Mouse (Mus musculus) brain, embryonic 18.5 days (tissue): ENCODE results near the gene Mplkip.

Experiments
- DNase-seq: peaks from one replicate; pipeline ENCODE4 v3.0.0-alpha.2; 2012; ENCODE audit warnings: low read depth, low spot score

Mplkip gene

DNA sequence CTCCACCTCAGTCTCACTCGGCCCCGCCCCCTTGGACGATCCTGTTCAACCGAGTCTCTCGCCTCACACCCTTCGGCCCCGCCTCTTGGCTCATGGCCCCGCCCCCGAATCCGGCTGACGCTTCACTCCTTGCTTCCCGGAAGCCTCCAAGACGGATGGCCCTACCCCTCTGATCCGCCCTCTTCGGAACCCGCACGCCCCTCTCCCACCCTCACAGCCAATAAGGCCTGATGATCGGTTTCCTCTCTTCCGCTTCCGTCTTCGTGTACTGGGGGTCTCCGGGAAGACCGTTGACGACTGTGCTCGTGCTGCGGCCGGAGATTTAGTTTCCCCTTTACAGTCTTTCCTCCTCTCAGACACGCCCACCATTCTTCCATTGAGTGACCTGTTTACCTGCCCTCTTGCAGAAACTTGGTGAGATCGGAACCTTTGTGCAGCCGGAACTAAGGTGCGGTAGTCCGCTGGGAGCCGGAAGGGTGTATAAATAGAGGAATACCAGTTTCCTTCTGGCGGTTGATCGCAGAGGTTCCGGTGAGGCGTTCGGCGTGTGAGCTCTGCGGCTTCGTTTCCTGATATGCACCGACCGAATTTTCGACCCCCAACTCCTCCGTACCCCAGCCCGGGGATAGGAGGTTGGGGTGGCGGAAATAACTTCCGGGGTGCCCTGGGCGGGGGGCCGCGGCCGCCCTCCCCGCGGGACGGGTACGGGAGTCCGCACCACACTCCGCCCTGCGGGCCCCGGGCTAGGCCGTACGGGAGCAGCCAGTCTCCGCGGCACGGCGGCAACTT, at the start of gene Mplkip, which contains the start of gene Sugct:
Mplkip (plus strand) TSS at position 282 of the 789 bp plus-strand sequence.
Sugct (minus strand) TSS at position 643 of the 789 bp plus-strand sequence.
- DNase-seq, result peak; percentile 99

DNA sequence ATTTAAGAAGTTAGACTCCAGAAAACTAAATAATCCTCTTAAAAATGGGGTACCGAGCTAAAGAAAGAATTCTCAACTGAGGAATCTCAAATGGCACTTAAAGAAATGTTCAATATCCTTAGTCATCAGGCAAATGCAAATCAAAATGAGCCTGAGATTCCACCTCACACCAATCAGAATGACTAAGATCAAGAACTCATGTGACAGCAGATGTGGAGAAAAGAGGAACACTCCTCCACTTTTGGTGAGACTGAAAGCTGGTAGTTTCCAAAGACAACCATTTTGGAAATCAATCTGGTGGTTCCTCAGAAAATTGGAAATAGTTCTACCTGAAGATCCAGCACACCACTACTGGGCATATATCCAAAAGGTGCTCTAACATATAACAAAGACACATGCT, 27.6 kb upstream of the Mplkip start:
- no peak for DNase-seq

DNA sequence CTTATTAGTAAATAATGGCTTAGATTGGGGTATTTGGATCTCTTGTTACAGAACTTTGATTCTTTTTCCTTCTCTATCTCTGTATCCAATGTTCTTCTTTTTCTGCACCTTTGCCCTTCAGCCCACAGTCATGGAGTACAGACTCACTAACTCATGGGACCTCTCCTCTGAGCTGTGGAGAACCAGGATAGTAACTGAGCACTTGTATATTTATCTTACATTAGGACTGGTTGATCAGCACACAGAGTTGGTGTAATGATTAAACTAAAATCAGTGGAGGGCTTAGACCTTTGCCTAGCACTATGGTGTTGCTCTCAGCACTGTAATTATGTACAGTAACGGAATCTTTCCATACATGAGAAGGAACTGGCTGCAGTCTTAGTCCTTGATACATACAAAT, 23.9 kb upstream of the Mplkip start:
- DNase-seq, result no peak

DNA sequence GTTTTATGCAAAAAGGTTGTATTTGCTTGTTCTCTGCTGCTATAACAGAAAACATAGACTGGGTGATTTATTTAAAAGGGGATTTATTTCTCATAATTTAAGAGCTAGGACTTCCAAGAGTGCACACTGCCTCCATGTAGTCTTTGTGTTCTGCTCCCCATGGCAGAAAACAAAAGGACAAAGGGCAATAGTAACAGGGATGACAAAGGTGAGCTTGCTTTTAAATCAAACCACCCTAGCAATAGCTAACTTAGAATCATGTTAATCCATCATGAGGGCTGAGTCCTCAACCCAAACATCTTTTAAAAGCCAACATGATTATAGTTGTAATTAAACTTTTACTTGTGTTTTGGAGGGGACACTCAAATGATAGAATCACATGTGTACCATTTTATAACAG, 5.5 kb upstream of the Mplkip start:
- no peak for DNase-seq

DNA sequence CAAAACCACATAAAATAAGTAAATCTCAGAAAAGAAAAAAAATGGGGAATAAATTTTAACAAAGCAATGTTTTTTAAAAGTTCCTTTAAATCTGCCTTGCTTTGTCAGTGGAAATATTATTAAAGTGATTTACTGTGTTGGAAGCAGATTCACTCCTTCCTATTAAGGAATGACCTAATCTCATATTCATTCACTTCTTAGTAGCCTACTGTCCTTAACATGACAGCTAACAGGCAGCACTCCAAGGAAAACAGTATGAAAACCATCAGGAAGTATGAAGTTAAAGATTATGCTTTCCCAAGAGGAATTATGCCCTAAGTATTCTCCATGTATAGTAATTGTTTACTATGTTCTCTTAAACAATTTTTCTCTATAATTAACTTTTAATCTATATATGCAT, 4.3 kb upstream of the Mplkip start:
- DNase-seq, result no peak

DNA sequence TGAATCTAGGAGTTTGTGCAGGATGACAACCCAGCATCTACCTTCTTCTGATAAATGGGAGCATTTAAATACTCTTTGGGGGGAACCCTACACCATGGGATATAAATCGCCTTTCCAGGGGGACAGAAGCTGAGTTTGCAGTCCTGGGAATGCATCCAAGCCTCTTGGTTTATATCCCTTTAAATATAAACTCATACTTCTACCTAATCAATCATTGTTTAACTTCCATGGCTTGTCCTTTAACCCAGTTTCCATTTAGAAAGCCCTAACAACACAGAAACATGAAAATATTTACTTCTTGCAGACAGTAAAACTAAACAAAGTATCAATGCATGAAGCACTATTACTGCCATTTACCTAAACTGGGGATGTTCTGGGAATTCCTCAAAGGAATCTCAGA, 3.6 kb upstream of the Mplkip start:
- DNase-seq, result no peak

DNA sequence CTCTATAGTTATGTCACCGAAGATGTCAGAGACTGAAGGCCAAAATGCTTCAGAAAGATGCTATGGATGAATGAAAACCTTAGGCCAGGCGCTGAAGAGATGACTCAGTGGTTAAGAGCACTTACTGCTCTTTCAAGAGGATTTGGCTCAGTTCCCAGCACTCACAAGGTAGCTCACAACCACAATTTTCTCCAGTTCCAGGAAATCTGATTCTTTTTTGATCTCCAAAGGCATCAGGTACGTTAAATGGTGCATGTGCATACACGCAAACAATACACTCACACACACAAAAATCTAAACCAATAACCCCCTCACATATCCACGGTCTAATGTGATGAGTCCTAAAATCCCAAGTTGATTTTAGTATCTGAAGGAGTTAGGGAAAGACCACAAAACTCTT, 1.2 kb upstream of the Mplkip start:
- no peak for DNase-seq

DNA sequence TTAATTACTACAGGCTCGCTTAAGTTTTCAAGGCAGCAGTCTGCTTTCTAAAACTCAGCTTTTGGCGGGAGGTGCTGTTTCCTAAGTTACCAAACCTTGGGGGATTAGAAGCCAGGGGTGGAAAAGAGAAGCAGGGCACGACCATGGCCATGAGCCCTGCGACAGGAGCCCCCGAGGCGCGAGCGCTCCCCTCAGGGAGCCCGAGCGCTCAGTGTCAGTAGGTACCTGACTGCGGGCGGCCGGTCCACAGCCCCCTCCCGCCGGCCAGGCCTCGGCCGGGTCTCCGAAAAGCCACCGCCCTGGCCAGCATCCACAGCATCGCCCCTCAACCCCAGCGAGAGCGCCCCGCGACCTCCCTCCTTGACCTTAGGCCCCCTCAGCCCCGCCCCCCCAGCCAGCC, 578 bp upstream of the Mplkip start:
- no peak for DNase-seq

DNA sequence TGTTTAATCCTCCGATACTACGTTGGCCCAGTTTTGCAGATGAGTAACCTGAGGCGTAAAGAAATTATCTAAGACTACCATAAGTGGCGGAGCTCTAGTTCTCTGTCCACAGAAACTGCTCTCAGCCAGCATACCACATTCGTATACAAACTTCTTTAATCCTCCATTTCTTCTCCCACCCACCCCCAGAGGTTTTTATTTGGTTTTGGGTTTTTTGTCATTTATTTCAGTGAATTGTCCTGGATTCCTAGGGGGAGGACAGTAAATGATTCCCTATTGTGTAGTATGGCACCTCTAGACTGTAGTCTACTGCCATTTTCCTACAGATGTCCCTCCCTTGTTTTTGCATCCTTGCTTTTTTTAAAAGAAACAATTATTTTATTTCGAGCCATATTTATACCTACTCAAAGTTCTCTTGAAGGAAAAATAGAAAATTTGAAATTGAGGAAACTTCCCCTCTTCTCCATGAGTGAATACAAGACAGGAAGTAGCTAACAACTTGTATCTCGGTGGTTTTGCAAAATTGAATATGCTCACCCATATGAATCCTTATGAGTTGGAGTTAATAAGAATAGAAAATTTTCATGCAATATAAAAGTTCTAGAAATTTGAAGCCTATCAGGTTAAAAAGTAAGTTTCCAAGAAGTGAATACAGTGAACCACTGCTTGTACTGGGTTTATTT, 1.0 kb downstream of the Mplkip start:
- no peak for DNase-seq

DNA sequence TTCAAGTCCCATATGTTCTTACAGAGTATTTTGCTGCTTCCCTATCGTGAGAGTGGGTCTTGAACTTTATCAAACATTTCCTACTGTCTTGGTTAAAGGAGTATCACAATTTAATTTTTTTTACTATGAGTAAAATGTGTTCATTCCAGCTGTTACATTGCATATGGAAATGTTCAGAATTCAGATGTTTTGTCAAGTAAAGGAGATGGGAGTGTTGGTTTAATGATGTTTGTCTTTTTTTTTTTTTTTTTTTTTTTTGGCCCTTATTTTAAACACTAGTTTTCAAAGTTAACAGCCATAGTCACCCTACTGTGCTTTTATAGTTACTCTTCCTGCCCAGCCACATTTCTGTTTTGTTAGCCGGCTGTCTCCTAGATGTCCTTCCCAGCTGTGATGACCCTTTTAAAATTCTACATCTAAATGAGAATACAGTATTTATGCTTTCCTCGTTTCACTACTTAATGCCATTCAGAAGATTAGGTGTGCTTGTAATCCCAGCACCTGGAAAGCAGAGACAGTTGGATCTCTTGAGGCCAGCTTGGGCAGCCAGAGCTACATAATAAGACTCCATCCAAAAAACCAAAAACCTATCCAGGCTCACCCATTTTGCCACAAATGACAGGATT, 5.2 kb downstream of the Mplkip start:
- DNase-seq, result no peak

DNA sequence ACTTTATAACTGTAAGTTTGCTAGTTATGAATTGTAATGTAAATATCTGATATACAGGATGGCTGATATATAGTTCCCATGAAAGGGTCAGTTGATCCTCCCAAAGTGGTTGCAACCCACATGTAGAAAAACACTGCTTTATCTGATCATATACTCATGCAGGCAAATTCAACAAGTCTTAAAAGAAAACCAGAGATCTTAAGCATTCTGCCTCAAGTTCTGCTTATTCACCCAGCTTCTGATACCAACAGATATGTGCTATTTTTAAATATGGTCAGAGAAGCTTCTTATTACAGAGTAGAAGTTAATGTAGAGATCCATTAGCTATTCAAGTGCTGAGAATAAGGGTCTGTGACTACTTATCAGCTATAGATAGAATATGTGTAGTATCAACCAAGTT, 6.3 kb downstream of the Mplkip start:
- DNase-seq, result no peak

DNA sequence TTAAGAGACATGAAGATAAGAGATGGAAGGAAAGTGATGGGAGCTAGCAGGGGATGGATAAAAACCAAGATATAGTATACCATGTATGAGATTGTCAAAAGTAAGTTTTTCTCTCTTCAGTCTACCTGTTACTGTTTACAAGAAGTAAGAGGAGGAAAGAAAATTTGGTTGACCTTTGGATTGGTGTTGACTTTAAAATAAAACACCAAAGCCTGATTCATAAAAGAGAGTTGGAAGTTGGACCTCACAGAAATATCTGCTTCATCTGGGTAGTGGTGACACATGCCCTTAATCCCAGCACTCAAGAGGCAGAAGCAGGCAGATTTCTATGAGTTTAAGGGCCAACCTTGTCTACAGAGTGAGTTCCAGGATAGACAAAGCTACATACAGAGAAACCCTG, 7.3 kb downstream of the Mplkip start:
- no peak for DNase-seq

DNA sequence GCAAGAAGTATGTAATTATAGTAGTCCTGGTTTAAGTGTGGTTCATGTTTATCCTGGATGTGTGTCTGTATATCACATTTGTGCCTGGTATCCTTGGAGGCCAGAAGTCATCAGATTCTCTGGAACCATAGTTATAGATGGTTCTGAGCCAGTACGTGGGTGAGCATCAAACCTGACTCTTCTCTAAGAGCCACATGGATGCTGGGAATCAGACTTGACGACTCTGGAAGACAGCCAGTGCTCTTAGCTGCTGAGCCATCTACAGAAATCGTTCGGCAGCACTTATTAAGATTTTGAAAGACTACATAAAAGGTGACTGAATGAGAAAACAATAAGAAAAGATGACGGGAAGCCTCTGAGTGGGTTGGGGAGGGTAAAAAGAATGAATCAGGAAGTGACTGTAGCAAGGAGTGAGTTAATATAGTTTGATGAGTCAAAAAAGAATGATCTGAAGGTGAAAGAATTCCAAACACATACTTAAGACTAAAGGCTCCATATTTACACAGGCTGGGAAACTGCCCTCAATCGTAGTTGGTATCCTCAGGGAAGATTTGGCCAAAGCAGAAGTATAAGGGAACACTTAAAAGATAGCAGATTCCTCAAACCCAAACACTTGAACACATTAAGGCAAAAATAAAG, 10.3 kb downstream of the Mplkip start:
- no peak for DNase-seq

DNA sequence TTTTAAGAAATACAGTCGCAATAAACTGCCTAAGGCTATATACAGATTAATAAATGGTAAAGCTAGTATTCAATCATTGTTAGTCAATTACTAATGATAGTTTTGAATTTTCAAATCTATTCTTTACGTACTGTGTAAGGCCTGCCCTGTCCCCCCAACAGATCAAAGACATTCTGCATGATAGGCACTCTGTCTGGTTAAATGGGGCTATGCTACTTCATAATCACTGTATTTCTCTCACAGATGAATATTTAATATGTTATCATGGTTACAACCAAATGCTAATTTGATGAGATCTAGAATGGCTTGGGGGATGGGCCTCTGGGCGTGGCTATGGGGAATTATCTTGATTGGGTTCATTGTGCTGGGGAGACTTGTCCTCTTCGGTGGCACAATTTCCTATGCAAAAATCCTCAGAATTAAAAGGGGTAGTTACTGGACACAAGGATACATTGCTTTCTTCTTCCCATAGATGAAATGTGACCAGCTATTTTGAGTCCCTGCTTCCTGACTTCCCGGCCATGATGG, 13.9 kb downstream of the Mplkip start:
- DNase-seq, result no peak

DNA sequence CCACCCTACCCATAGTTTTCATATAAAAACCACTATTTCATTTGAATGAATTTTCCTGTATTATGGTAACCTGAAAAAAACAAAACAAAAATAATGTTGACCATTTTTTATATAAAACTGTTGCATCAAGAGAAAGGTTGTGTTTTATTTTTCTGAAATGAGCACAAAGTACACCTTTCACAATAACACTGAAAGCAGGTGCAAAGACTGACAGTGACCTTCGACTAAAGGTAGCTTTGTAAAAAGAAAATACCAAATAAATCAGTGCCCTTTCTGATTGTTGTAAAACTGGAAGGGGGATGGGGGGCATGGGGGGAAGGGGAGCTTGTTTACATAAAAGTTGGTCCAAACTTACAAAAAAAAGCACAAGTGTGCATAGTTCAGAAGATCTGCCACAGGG, 22.4 kb downstream of the Mplkip start:
- DNase-seq, result no peak

DNA sequence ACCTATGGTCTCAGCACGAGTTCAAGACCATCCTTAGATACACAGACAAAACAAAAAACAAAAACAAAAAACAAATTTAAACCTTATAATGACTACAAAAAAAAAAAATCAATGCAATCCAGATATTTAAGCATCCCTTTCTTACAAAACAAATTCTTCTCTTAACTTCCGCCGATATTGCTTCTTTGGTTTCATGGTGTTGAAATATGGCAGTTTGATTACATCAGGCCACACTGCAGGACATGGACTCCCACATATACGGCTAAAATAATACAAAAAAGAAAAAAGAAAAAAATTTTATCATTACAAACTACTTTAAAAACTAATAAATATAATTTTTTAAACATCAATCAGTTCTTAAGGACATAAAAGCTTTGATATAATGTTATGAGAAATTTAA, 32.9 kb downstream of the Mplkip start:
- DNase-seq, result no peak

DNA sequence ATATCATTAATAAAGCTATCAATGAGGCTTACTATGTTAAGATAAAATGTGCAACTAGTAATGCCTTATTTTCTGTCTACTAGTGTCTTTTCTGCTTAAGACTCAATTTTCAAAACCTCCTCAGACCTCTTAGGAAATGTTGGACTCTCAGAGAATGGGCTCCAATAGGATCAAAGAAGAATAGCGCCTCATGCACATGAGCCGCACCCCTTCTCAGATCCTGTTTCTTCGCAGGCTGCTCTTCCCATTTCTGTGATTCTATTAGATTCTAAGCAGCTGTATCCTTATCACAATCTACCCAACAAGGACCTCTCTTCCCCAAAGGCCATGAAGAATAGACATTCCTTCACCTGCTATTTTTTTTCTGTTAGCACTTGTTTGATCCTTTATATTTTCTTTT, 33.8 kb downstream of the Mplkip start:
- no peak for DNase-seq
